Mouse (Mus musculus) duodenum, adult 2 months (tissue): Measurements from ENCODE around the gene Myh13. TPM values are rescaled to one million over a fixed set of nuclear protein-coding genes. Genes with fewer than 3 reads are reported as not detected.

ENCODE experiments used
- polyA plus RNA-seq: library from polyadenylated mRNA; depleted of rRNA; stranded (reverse); fragments of >200 nt; gene quantifications from 2 replicates; pipeline ENCODE4 v1.2.3, GENCODE M21; 2012; ENCODE audit warnings: low replicate concordance; rRNA removed

Myh13 gene
- not detected in 2 replicates for polyA plus RNA-seq

GRCm38 (mm10) chr11:67321358-67321757 lies at the start of gene Myh13:
TSS of gene Myh13 (plus strand) at chr11:67321658.

GRCm38 (mm10) chr11:67276601-67277174 lies 44.8 kb upstream of the Myh13 start, which contains the start of gene Myh8:
TSS of gene Myh8 (plus strand) at chr11:67277124.

Other genes starting within 250 kb of the Myh13 start
- 0.01 TPM in 1 of 2 replicates, not detected in the other for gene Myh3, start 243.4 kb upstream of the Myh13 start, polyA plus RNA-seq
- not detected in 2 replicates for gene Myh2, start 150.6 kb upstream of the Myh13 start, polyA plus RNA-seq
- not detected in 2 replicates for gene Myh1, start 121.6 kb upstream of the Myh13 start, polyA plus RNA-seq
- not detected in 2 replicates for gene Myh4, start 83.6 kb upstream of the Myh13 start, polyA plus RNA-seq
- gene Myh8, start 44.5 kb upstream of the Myh13 start, polyA plus RNA-seq = not detected in 2 replicates
- gene Gas7, start 133.8 kb downstream of the Myh13 start, polyA plus RNA-seq = 1.3 and 1.9 TPM in 2 replicates